Mouse (Mus musculus) megakaryocyte, embryonic 14.5 days (primary cell): ENCODE measurements around the gene Limk2. TPM values are rescaled to one million over a fixed set of nuclear protein-coding genes. Genes with fewer than 3 reads are reported as not detected.
A peak's percentile ranks its signal among the peaks of the same experiment; 100 is the strongest.

Experiments
- H3K27me3 ChIP-seq: replicated peaks from 2 replicates; pipeline ENCODE3; 2012; ENCODE audit warnings: inconsistent platforms
- H3K36me3 ChIP-seq: replicated peaks from 2 replicates; pipeline ENCODE3; 2012; ENCODE audit warnings: low read length, inconsistent platforms, mixed read lengths
- H3K4me1 ChIP-seq: 2 replicates; pipeline ENCODE4 v1.6.1; 2012; ENCODE audit warnings: inconsistent platforms
- H3K4me3 ChIP-seq: replicated peaks from 2 replicates; pipeline ENCODE3; 2012; ENCODE audit warnings: moderate library complexity, mild to moderate bottlenecking, inconsistent platforms
- H3K9me3 ChIP-seq: 2 replicates; pipeline ENCODE4 v1.6.1; 2012; ENCODE audit warnings: inconsistent platforms
- FLI1 ChIP-seq: IDR thresholded peaks from 2 replicates; pipeline ENCODE4 v1.6.1; 2012; ENCODE audit warnings: low read length, inconsistent platforms, mixed read lengths
- GATA1 ChIP-seq: IDR thresholded peaks from 3 replicates; pipeline ENCODE4 v1.6.1; 2012; ENCODE audit warnings: mixed read lengths, low read length, inconsistent platforms, borderline replicate concordance
- polyA plus RNA-seq: library from polyadenylated mRNA; stranded (reverse); fragments of >175 nt; gene quantifications from 2 replicates; pipeline ENCODE4 v1.2.3, GENCODE M21; 2012; ENCODE audit warnings: low replicate concordance; ENCODE audit not compliant: insufficient read depth

Limk2 gene
- polyA plus RNA-seq, 1 experiment, result 16.4 TPM

DNA sequence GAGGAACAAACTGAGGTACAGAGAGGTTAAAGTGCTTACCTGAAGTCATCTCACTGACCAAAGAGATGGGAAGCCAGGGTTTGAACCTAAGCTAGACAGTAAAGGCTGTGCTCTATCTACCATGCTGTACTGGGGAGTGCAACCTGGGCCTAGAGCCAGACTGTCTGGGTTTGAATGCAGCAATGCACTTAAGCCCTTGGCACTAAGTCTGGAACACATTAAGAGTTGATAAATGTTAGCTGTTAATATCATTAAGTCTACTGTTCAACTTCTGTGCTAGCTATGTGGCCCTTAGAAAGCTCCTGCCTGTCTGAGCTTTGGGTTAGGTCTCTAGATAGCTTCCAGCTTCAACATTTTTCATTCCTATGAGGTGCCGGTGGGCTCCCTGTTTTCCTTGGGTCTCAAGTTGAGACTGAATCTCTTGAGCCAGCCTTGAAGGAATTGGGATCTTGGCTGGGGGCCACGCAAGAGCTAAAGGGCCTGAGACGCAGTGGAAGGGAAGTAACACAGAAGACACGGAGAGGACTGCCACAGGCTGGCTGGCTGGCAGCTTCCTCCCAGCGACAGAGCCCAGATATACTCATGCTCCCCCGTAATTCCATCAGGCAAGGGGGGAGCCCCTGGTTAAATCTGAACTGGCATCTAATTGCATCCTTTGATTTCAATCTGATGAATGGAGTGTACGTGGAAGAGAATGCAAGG, 35.2 kb downstream of the Limk2 start:
- Histone ChIP-seq H3K27me3 (no peaks in the 10 kb centered on the region), H3K4me1 (peaks cover 80% of the 10 kb centered on the region), H3K4me3 (no peak overlapping the region), H3K36me3 (peaks cover 40% of the 10 kb centered on the region), H3K9me3 (no peaks in the 10 kb centered on the region)
- TF ChIP-seq GATA1, result no peak
- no peak for TF ChIP-seq FLI1

DNA sequence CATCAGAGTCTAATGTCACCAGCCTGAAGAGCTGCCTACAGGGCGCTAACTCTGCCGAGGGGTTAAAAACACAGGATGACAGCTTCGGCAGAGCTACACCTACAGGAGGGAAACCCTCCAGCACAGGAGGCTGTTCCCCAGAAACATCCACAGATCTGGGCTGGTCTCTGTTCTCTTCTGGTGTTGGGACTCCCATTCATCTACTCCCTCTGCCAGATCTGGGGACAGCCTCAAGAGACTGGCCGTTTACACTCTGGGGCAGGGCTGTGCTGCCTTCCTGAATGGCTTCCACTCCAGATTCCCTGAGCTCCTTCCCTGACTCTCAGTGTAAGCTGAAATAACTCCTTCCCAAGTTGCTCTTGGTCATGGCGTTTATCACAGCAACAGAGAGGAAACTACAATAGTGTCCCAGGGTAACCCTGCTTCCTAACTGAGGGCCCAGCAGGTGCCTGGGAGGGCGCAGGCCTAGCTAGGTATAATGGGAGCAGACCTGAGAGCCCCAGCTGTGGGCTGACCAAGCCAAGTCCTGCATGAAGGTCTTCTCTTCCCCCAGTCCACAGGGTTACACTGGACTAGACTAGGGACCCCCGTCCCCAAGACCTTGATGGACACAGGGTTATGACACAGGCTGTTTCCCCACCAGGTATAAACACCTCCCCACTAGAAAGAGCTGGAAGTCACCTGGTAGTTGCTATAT, 37.2 kb downstream of the Limk2 start:
- H3K36me3 ChIP-seq, result peaks cover 35% of the 10 kb centered on the region
- no peaks in the 10 kb centered on the region for H3K27me3 ChIP-seq
- peaks cover 66% of the 10 kb centered on the region for H3K4me1 ChIP-seq
- no peak for TF ChIP-seq FLI1
- no peak for TF ChIP-seq GATA1
- H3K4me3 ChIP-seq, result peak overlapping the region; percentile 92
- no peaks in the 10 kb centered on the region for H3K9me3 ChIP-seq

DNA sequence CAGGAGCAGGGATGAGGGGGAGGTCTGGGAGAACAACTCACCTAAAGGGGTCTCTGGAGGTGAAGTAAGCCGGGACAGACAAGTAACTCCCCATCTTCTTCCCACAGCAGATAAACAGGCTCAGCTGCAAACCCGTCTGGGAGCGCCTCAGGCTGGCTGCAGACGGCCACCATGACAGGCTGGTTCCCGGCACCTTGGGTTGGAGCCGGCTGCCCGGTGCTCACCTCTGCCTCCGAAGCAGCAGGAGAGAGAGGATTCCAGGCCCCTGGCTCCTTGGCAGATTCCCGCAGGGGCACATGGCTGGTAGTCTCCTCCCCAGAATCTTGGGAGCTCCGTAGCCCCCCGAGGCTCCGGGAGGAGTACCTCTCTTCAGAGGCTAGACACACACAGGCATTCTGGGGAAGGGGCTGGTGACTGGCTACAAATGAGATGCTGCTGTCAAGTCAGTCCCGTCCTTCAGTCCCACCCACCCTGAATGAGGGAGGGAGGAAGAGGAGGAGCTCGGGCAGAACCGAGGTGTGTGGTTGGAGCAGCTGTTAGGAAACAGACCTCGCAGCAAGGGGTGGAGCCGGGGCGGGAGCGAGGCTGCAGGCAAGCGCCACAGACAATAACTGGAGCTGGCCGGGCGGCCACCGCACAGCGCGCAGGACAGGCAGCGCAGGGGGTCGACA, 37.9 kb downstream of the Limk2 start:
- peaks cover 65% of the 10 kb centered on the region for H3K4me1 ChIP-seq
- H3K9me3 ChIP-seq, result no peaks in the 10 kb centered on the region
- H3K27me3 ChIP-seq, result no peaks in the 10 kb centered on the region
- H3K4me3 ChIP-seq, result peak overlapping the region; percentile 92
- TF ChIP-seq GATA1 (no peak), FLI1 (no peak)
- peaks cover 42% of the 10 kb centered on the region for H3K36me3 ChIP-seq

DNA sequence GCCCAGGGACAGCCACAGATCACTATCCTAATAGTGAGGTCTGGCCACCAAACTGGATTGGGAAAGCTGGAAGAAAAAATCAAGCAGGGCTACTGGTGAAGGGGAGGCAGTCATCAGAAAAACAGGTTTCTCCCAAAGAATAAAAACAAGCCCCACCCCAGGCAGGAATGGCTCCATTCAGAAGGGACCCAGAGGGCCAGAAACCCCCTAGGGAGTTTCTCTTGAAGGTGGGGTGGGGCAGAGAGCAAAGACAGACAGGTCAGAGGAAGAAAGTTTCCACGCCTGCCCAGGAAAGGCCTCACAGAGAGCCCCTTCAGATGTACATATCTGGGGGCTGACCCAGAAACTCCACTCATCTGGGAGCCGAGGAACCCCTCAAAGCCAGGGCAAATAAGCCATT, 38.8 kb downstream of the Limk2 start:
- TF ChIP-seq GATA1, result no peak
- TF ChIP-seq FLI1, result no peak
- H3K9me3 ChIP-seq, result no peaks in the 10 kb centered on the region
- H3K27me3 ChIP-seq, result no peaks in the 10 kb centered on the region
- no peak overlapping the region for H3K4me3 ChIP-seq
- peaks cover 58% of the 10 kb centered on the region for H3K4me1 ChIP-seq
- H3K36me3 ChIP-seq, result peaks cover 48% of the 10 kb centered on the region

- Histone ChIP-seq H3K9me3 (no peaks in the 10 kb centered on the region), H3K4me3 (no peak overlapping the region), H3K36me3 (peaks cover 48% of the 10 kb centered on the region), H3K27me3 (no peaks in the 10 kb centered on the region), H3K4me1 (peaks cover 51% of the 10 kb centered on the region)
- no peak for TF ChIP-seq GATA1
- no peak for TF ChIP-seq FLI1
Observed at GRCm38 (mm10) chr11:3369449-3369848, 39.5 kb downstream of the Limk2 start.

DNA sequence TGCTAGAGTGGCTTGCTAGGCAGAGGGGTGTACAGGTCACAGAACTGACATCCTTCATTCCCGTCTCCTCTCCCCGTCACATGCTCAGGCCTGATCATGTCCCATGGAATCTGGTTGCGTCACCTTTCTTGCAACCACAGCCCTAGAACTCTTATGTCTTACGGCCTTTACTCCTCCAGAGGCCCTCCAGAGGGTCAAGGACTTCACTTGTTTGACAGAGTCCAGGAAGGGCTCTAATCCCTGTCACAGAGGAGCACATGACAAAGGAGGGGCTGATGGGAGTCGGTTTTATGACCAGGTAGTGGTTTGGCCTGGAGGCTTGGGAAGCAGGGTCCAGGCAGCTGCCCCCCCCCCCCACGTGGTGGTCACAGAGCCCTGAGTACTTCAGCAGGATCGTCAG, 40.0 kb downstream of the Limk2 start:
- Histone ChIP-seq H3K4me1 (peaks cover 46% of the 10 kb centered on the region), H3K27me3 (no peaks in the 10 kb centered on the region), H3K9me3 (no peaks in the 10 kb centered on the region), H3K4me3 (no peak overlapping the region), H3K36me3 (peaks cover 45% of the 10 kb centered on the region)
- TF ChIP-seq GATA1 (no peak), FLI1 (no peak)

- peaks cover 28% of the 10 kb centered on the region for H3K4me1 ChIP-seq
- TF ChIP-seq FLI1, result no peak
- TF ChIP-seq GATA1, result no peak
- peaks cover 7% of the 10 kb centered on the region for H3K9me3 ChIP-seq
- H3K36me3 ChIP-seq, result peaks cover 50% of the 10 kb centered on the region
- no peak overlapping the region for H3K4me3 ChIP-seq
- H3K27me3 ChIP-seq, result no peaks in the 10 kb centered on the region
Observed at GRCm38 (mm10) chr11:3366411-3366810, 42.6 kb downstream of the Limk2 start.

- Histone ChIP-seq H3K36me3 (peaks cover 62% of the 10 kb centered on the region), H3K9me3 (peaks cover 7% of the 10 kb centered on the region)
- TF ChIP-seq FLI1 (no peak), GATA1 (no peak)
Observed at GRCm38 (mm10) chr11:3362854-3363253, 46.1 kb downstream of the Limk2 start.

GRCm38 (mm10) chr11:3352990-3353585, 55.9 kb downstream of the Limk2 start:
- Histone ChIP-seq H3K9me3 (no peaks in the 10 kb centered on the region), H3K27me3 (no peaks in the 10 kb centered on the region), H3K36me3 (peaks cover 86% of the 10 kb centered on the region), H3K4me3 (no peak overlapping the region), H3K4me1 (peaks cover 29% of the 10 kb centered on the region)
- TF ChIP-seq FLI1 (no peak), GATA1 (no peak)

More at GRCm38 (mm10) chr11:3362854-3363253, 46.1 kb downstream of the Limk2 start:
- H3K4me1 ChIP-seq, result peaks cover 8% of the 10 kb centered on the region
- H3K27me3 ChIP-seq, result no peaks in the 10 kb centered on the region
- H3K4me3 ChIP-seq, result no peak overlapping the region
